Mouse (Mus musculus) CH12.LX (cell line): ENCODE measurements at regions not wholly inside any gene's neighbourhood (a gene's known extent, or its start where the extent isn't known, plus 50 kb on each side); places are given as distances from the start of the nearest gene placed in this dataset.

ENCODE experiments used
- DNase-seq: peaks from one replicate; pipeline ENCODE4 v3.0.0-alpha.2; 2013; ENCODE audit errors: extremely low read depth
- H3K27ac ChIP-seq: 2 replicates; pipeline ENCODE4 v1.5.1; 2012; ENCODE audit warnings: low read depth, mild to moderate bottlenecking, control low read depth, moderate library complexity; ENCODE audit not compliant: insufficient read depth
- H3K27me3 ChIP-seq: replicated peaks from 2 replicates; pipeline ENCODE3; 2012; ENCODE audit warnings: inconsistent platforms
- H3K36me3 ChIP-seq, 2 experiments: replicated peaks in 1 of 2; 2 replicates each; pipeline versions ENCODE3 to v1.6.1; 2012; ENCODE audit warnings: inconsistent platforms in 1 of 2, low read length in 1 of 2, mild to moderate bottlenecking in 1 of 2, mixed read lengths in 1 of 2, moderate library complexity in 1 of 2; ENCODE audit not compliant: control insufficient read depth in 1 of 2, insufficient read depth in 1 of 2
- H3K4me1 ChIP-seq, 2 experiments: 2 replicates each; pipeline ENCODE4 v1.6.1; 2012; ENCODE audit warnings: inconsistent platforms in 1 of 2, moderate library complexity in 1 of 2; ENCODE audit not compliant: insufficient read depth in 2 of 2, control insufficient read depth in 1 of 2
- H3K4me2 ChIP-seq: 2 replicates; pipeline ENCODE4 v1.6.1; 2012; ENCODE audit warnings: low read depth, mild to moderate bottlenecking, control low read depth; ENCODE audit not compliant: poor library complexity, insufficient read depth, severe bottlenecking
- H3K4me3 ChIP-seq, 3 experiments: fragments of 150-350 bp in 1 of 3; sonication (generic) in 1 of 3; replicated peaks in 1 of 3; 2 replicates each; pipeline versions ENCODE3 to v1.5.1; 2011 to 2012; ENCODE audit warnings: low read depth in 2 of 3, low read length in 2 of 3, mild to moderate bottlenecking in 2 of 3, moderate library complexity in 2 of 3, control low read depth in 1 of 3, improper control_type of control experiment in 1 of 3, inconsistent platforms in 1 of 3, mixed read lengths in 1 of 3; ENCODE audit not compliant: poor library complexity in 1 of 3
- H3K79me2 ChIP-seq: replicated peaks from 2 replicates; pipeline ENCODE4 v1.6.1; 2012; ENCODE audit warnings: mild to moderate bottlenecking, moderate library complexity; ENCODE audit not compliant: control insufficient read depth, poor library complexity, insufficient read depth, severe bottlenecking; ENCODE audit errors: extremely low read depth
- H3K9ac ChIP-seq: 2 replicates; pipeline ENCODE4 v1.6.1; 2012; ENCODE audit warnings: low read depth, mild to moderate bottlenecking, control low read depth, moderate library complexity; ENCODE audit not compliant: insufficient read depth
- H3K9me3 ChIP-seq: replicated peaks from 2 replicates; pipeline ENCODE3; 2012; ENCODE audit warnings: low read length, inconsistent platforms, mixed read lengths
- BHLHE40 ChIP-seq: IDR thresholded peaks from 2 replicates; pipeline ENCODE4 v1.6.1; 2011; ENCODE audit warnings: mild to moderate bottlenecking, low read depth, low read length, improper control_type of control experiment
- CTCF ChIP-seq, 2 experiments: IDR thresholded peaks in 1 of 2; conservative IDR thresholded peaks in 1 of 2; 2 replicates each; pipeline ENCODE4 v1.5.1; 2011 to 2012; ENCODE audit warnings: low read depth in 2 of 2, low read length in 2 of 2, improper control_type of control experiment in 1 of 2, inconsistent platforms in 1 of 2, mild to moderate bottlenecking in 1 of 2, moderate library complexity in 1 of 2
- ETS1 ChIP-seq: conservative IDR thresholded peaks from 2 replicates; pipeline ENCODE4 v1.6.1; 2012; ENCODE audit warnings: low read depth, mild to moderate bottlenecking, inconsistent platforms, low read length, improper control_type of control experiment, moderate library complexity
- GABPA ChIP-seq: IDR thresholded peaks from 2 replicates; pipeline ENCODE4 v1.6.1; 2012; ENCODE audit warnings: low read depth, low read length, improper control_type of control experiment, inconsistent platforms; ENCODE audit not compliant: insufficient replicate concordance
- HCFC1 ChIP-seq: IDR thresholded peaks from 2 replicates; pipeline ENCODE4 v1.6.1; 2012; ENCODE audit warnings: low read depth, mild to moderate bottlenecking, inconsistent platforms, low read length, improper control_type of control experiment
- JUN ChIP-seq: IDR thresholded peaks from 2 replicates; pipeline ENCODE4 v1.6.1; 2011; ENCODE audit warnings: low read depth, mild to moderate bottlenecking, low read length, improper control_type of control experiment, moderate library complexity; ENCODE audit not compliant: insufficient read depth
- KAT2A ChIP-seq: IDR thresholded peaks from 2 replicates; pipeline ENCODE4 v1.6.1; 2012; ENCODE audit warnings: low read length, improper control_type of control experiment, inconsistent platforms; ENCODE audit not compliant: insufficient replicate concordance
- MAFK ChIP-seq: IDR thresholded peaks from 2 replicates; pipeline ENCODE4 v1.6.1; 2011; ENCODE audit warnings: low read length, improper control_type of control experiment; ENCODE audit not compliant: insufficient replicate concordance
- MAX ChIP-seq: IDR thresholded peaks from 2 replicates; pipeline ENCODE4 v1.6.1; 2011; ENCODE audit warnings: low read length, improper control_type of control experiment
- MEF2A ChIP-seq: IDR thresholded peaks from 2 replicates; pipeline ENCODE4 v1.6.1; 2014; ENCODE audit warnings: low read depth, mild to moderate bottlenecking, inconsistent platforms, low read length, improper control_type of control experiment, borderline replicate concordance
- MXI1 ChIP-seq: IDR thresholded peaks from 2 replicates; pipeline ENCODE4 v1.6.1; 2011; ENCODE audit warnings: mild to moderate bottlenecking, low read depth, low read length, improper control_type of control experiment
- NELFE ChIP-seq: IDR thresholded peaks from 2 replicates; pipeline ENCODE4 v1.6.1; 2011; ENCODE audit warnings: low read depth, low read length, improper control_type of control experiment
- NRF1 ChIP-seq: IDR thresholded peaks from 2 replicates; pipeline ENCODE4 v1.6.1; 2014; ENCODE audit warnings: low read depth, mild to moderate bottlenecking, inconsistent platforms, low read length, improper control_type of control experiment, moderate library complexity
- POLR2A ChIP-seq: IDR thresholded peaks from 2 replicates; pipeline ENCODE4 v1.6.1; 2011; ENCODE audit warnings: low read depth, mild to moderate bottlenecking, improper control_type of control experiment, low read length
- RAD21 ChIP-seq: IDR thresholded peaks from 2 replicates; pipeline ENCODE4 v1.6.1; 2011; ENCODE audit warnings: low read depth, mild to moderate bottlenecking, low read length, improper control_type of control experiment, moderate library complexity
- TBP ChIP-seq: conservative IDR thresholded peaks from 2 replicates; pipeline ENCODE4 v1.6.1; 2011; ENCODE audit warnings: low read depth, low read length, improper control_type of control experiment
- TCF12 ChIP-seq: IDR thresholded peaks from 2 replicates; pipeline ENCODE4 v1.6.1; 2014; ENCODE audit warnings: low read depth, mild to moderate bottlenecking, inconsistent platforms, low read length, improper control_type of control experiment
- UBTF ChIP-seq: IDR thresholded peaks from 2 replicates; pipeline ENCODE4 v1.6.1; 2012; ENCODE audit warnings: low read depth, mild to moderate bottlenecking, inconsistent platforms, low read length, improper control_type of control experiment, moderate library complexity
- USF2 ChIP-seq: conservative IDR thresholded peaks from 2 replicates; pipeline ENCODE4 v1.6.1; 2011; ENCODE audit warnings: low read depth, low read length, improper control_type of control experiment
- ZC3H11A ChIP-seq: IDR thresholded peaks from 2 replicates; pipeline ENCODE4 v1.6.1; 2012; ENCODE audit warnings: low read depth, mild to moderate bottlenecking, inconsistent platforms, low read length, improper control_type of control experiment
- ZMIZ1 ChIP-seq: IDR thresholded peaks from 2 replicates; pipeline ENCODE4 v1.6.1; 2012; ENCODE audit warnings: low read depth, mild to moderate bottlenecking, inconsistent platforms, low read length, improper control_type of control experiment
- dilution Hi-C: fragments of 300-500 bp; cut with MboI; formaldehyde crosslinking; loops from 2 replicates; pipeline ENCODE4 v1.14.3; 2020; ENCODE audit warnings: low sequenced_read_pairs; ENCODE audit not compliant: extremely low pct_unique_long_range_greater_than_20kb, extremely low pct_ligation_motif_present
- in situ Hi-C: fragments of 300-500 bp; cut with MboI; formaldehyde crosslinking; loops from 3 replicates; pipeline ENCODE4 v1.14.3; 2019; ENCODE audit warnings: low sequenced_read_pairs, low pct_ligation_motif_present, low pct_unique_long_range_greater_than_20kb, mixed read lengths

DNA sequence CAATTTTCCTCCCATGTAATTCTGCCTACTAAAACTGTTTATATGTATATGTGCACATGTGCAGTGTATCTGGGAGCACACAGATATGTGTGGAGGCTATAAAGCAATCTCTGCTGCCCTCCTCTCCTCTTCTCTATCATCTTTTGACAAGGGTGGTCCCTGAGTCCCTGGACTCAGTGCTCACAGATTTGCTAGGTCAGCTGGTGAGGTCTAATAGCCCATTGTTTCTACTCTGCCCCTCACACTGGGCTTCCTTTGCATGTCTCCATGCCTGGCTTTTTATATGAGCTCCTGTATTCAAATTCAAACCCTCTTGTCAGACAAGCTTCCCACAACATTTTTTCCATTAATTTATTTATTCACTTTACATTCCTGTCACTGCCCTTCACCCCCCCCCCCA lies 786.9 kb downstream of the Tmem114 start:
- dilution Hi-C loops: no loop called here

DNA sequence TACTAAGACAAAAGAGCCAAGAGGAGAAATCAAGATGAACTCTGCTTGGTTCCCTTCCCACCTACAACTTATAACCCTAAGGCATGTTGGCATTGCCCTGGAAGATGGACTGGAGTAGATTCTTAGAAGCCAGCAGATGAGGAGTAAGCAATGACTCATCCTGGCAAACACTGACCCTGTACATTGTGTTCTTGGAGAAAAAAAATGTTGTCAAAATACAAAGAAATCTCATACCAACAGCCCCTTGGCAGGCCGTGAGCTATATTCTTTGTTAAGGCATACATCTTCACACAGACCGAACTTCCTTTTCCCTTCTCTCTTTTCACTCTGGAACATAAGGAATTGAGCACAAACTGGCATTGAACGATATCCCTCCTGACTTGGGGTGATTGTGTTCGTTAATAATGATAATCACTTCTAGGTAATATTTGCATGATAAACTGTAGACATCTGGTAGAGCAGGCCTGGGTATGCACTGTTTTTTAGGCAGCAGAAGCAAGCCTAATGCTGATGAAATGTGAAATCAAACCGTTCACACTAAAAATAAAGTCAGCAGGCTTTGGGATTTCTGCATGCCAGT lies 787.7 kb downstream of the Tmem114 start:
- Histone ChIP-seq H3K79me2 (no peaks in the 10 kb centered on the region), H3K27me3 (no peaks in the 10 kb centered on the region), H3K9me3 (peaks cover 90% of the 10 kb centered on the region), H3K4me3 (no peak overlapping the region), H3K4me1 (no peaks in the 10 kb centered on the region), H3K4me2 (no peak overlapping the region), H3K36me3 (no peaks in the 10 kb centered on the region), H3K27ac (no peak overlapping the region), H3K9ac (no peak overlapping the region)
- in situ Hi-C loops (no loop called here), dilution Hi-C loops (no loop called here)
- TF ChIP-seq CTCF (conservative IDR thresholded peaks at IDR 0.05 in 1 of 2, IDR thresholded peaks at IDR 0.05 in 1 of 2; ENCODE audit: low read depth in 2 of 2, low read length in 2 of 2) (no peak), HCFC1 (no peak), MAFK (no peak), USF2 (no peak), UBTF (no peak), TCF12 (no peak), ZC3H11A (no peak), BHLHE40 (no peak), MXI1 (no peak), KAT2A (no peak), MEF2A (no peak), ZMIZ1 (no peak), RAD21 (no peak), MAX (no peak), POLR2A (no peak), NRF1 (no peak), NELFE (no peak)
- DNase-seq: no peak

More for the DNA sequence above, 786.9 kb downstream of the Tmem114 start:
- H3K79me2 ChIP-seq: no peaks in the 10 kb centered on the region
- H3K27me3 ChIP-seq: no peaks in the 10 kb centered on the region
- DNase-seq: no peak
- no peak overlapping the region for H3K27ac ChIP-seq
- H3K9ac ChIP-seq: no peak overlapping the region
- H3K4me2 ChIP-seq: no peak overlapping the region
- no peak for TF ChIP-seq ETS1
- TF ChIP-seq JUN: no peak
- TF ChIP-seq TBP: no peak
- no peak for TF ChIP-seq UBTF
- TF ChIP-seq GABPA: no peak
- no peak for TF ChIP-seq BHLHE40
- no peak overlapping the region for H3K4me3 ChIP-seq
- no peaks in the 10 kb centered on the region for H3K36me3 ChIP-seq
- in situ Hi-C loops: no loop called here
- H3K4me1 ChIP-seq: no peaks in the 10 kb centered on the region
- peaks cover 89% of the 10 kb centered on the region for H3K9me3 ChIP-seq
